Mouse (Mus musculus) G1E (cell line): ENCODE results near the gene Tns1.

Experiments
- CTCF ChIP-seq: IDR thresholded peaks from 2 replicates; pipeline ENCODE4 v1.5.1; 2012; ENCODE audit warnings: low read depth, low read length, inconsistent platforms, mixed read lengths
- GATA2 ChIP-seq: IDR thresholded peaks from 2 replicates; pipeline ENCODE4 v1.6.1; 2012; ENCODE audit warnings: low read depth, low read length, inconsistent platforms, borderline replicate concordance
- TAL1 ChIP-seq: conservative IDR thresholded peaks from 2 replicates; pipeline ENCODE4 v1.6.1; 2012; ENCODE audit warnings: low read depth, low read length, inconsistent platforms, mixed read lengths

DNA sequence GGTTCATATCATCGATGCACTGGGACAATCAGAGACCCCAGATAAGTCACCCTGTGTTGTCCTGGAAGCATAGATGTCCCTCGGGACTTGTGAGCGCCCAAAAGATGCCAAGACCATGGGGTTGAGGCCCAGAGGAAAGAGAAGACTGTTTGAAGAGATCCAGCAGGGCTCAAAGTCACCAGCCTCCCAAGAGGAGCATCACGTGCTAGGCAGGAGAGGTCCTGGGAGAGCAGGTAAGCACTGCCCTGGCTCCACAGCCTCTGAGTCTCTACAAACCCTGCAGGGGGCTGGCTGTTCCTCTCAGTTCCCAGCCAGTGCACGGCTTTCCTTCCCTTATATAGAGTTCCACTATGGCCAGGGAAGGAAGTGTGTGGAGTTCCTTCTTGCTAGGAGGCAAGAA lies 101.7 kb downstream of the Tns1 start:
- TF ChIP-seq GATA2 (no peak), TAL1 (no peak), CTCF (no peak)
